Mouse (Mus musculus): Measurements from ENCODE around the gene Gins3. TPM values are rescaled to one million over a fixed set of nuclear protein-coding genes. Genes with fewer than 3 reads are reported as not detected.
"Not testable (repeated sequence)": the region's sequence is repeated elsewhere in the genome, so short reads cannot be mapped to it uniquely, and the experiment has no call there.

Gene Gins3
- total RNA-seq, 2 experiments from 2014 or later = 1.2 to 10.5 TPM

DNA sequence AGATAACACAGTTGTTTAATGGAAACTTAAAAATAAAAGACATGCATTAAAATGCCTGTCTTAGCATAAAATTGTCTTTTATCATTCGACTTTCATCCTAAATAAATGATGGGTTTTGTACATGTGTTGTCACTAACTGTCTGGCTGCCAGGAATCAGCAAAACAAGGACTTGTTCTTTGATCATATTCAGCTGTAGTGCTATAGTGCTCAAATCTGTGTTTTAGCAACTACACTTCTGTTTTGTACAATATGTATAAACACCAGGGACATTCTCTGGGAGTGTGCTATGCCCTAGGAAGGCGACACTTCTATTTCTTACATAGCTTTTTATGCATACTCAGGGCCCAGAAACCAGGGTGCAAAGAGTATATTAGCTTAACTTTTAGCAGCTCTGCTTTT is 11.7 kb downstream of the Gins3 start:
- no peak for ATAC-seq (replicated peaks; ENCODE audit: low FRiP score, poor library complexity, severe bottlenecking)

DNA sequence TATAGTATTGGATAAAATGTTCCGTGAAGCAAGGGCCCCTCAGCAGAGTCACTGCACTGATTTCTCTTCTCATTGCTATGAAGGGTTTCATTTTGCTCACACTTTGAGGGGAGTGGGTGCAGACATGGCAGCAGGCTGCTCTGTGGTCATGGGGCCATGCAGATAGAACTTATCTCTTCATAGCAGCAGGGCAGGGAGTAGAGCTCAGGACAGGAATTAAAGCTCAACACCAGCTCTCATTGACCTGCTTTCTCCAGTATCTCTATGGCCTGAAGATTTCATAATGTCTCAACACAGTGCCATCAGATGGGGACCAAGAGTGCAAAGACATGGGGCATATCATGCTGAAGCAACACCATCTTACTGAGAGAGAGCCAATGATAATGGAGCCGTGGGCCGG is 15.0 kb downstream of the Gins3 start:
- ATAC-seq (replicated peaks; ENCODE audit: low FRiP score, poor library complexity, severe bottlenecking) = no peak

DNA sequence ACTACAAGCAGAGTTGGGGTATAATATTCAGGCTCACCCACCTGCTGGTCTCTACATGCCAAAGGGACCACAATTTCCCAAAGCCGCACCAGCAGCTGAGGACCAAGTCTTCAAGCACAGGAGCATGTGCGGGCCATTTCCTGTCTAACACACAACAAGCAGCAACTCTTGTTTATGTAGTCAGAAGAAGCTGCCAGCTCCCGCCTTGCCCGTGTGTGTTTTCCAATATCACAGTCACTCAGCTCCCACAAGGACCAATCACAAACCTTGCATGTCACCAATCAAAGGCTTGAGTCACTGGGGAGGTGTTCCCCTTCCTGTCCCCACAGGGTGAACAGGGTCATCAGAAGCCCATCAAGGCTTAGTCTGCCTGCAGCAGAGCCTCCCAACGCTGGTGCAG is 20.1 kb downstream of the Gins3 start:
- no peak for ATAC-seq (replicated peaks; ENCODE audit: low FRiP score, poor library complexity, severe bottlenecking)

DNA sequence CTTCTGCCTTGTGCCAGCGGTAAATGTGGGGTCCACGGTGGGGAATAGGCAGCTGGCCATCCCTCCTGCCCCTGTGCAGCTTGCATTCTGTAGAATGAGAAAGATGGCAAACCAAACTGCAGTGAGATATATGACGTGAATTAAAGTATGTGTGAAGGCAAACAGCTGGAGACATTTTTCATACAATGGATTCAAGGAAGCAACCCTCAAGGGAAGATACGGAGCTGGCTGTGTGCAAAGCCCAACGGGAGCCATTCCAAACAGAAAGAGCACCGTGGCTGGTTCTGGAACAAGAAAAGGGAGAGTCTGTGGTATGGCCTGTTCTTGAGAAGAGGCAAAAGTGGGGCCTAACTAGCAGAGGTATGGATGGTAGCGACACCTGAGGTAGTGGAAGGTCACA is 22.6 kb downstream of the Gins3 start:
- ATAC-seq (replicated peaks; ENCODE audit: low FRiP score, poor library complexity, severe bottlenecking) = no peak

DNA sequence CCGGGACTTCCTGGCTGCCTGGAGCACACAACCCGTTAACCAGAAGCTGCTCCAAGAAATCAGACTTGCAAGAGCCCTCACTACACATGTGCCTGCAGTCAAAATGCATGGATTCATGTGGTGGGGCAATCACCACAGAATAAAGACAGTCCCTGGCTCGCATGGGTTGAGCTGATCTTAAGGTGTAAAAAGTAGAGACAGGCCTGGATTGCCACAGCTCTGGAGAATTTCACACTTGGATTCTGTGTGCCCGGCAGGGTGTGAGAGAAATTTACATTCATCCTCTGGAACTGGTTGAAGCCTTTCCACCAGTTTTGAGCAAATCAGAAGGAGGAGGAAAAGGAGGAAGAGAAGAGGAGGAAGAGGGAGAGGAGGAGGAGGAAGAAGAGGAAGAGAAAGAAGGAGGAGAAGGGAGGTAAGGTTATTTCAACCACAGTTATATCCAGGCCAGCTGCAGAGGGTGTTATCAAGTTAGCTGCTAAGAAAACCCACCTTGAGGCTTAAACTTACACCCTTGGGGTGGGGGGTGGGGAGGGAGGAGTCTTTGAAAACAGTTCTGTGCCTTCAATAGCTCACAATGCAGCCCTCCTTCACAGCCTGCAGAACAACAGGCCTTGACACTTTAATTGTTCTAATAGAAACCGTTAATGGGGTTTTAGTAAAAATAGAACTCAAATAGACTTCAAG is 23.2 kb downstream of the Gins3 start:
- ATAC-seq (replicated peaks; ENCODE audit: low FRiP score, poor library complexity, severe bottlenecking) = no peak

DNA sequence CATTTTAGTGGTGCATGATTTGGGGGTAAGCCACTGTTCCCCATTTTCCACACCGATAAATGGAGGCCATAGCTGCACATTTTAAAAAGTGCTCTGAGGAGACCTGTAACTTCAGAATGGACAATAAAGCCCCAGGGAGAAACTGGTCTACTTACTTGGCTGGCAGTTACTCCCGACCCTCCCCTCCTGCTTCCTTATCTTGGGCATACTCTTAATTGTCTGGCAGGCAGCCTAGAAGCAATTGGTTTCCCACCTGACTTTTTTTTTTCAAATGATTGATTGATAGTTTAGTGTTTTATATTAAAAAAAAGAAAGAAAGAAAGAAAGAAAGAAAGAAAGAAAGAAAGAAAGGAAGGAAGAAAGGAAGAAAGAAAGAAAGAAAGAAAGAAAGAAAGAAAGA is 24.3 kb downstream of the Gins3 start:
- no peak for ATAC-seq (replicated peaks; ENCODE audit: low FRiP score, poor library complexity, severe bottlenecking)

DNA sequence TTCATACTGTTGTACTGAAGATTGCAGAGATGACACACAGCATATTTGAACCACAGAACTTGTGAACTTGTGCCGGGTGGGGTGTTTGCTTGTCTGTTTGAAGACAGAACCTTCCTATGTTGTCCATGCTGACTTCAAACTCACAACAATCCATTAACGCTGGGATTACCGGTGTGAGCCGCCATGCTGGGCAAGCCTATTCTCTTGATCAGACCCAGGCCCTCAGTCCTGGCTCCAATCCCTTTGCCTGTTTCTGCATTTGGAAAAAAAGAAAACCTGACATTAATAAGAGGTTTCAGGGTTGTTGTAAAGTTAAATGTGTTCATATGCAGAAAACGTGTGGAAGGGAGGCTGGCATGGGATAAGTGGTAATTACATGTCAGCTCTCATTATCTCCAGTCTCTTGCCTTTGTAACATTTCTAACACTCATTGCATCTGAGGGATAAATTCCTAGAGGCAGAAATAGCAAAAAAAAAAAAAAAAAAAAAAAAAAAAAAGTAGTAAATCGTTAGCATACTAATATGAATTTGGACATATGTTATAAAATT is 27.2 kb downstream of the Gins3 start:
- ATAC-seq (replicated peaks; ENCODE audit: low FRiP score, poor library complexity, severe bottlenecking) = no peak

DNA sequence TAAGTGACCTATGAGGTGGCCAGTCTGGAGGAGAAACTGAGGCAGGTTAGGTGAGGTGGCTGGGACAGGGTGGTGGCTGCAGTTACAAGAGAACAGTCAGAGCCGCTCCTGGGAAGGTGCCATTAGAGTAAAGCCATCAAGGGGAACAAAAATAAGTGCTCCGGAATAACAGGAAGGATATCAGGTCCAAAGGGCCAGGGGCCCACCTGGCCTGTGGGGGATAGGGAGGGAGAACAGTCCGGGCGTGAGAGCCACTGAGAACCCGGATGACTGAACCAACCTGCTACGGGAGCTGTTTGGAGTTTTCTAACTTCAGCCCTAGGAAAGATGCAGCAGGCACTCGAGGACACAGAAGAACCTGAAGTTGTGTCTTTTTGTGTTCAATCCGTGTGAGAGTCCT is 27.8 kb downstream of the Gins3 start:
- ATAC-seq (replicated peaks; ENCODE audit: low FRiP score, poor library complexity, severe bottlenecking) = no peak

DNA sequence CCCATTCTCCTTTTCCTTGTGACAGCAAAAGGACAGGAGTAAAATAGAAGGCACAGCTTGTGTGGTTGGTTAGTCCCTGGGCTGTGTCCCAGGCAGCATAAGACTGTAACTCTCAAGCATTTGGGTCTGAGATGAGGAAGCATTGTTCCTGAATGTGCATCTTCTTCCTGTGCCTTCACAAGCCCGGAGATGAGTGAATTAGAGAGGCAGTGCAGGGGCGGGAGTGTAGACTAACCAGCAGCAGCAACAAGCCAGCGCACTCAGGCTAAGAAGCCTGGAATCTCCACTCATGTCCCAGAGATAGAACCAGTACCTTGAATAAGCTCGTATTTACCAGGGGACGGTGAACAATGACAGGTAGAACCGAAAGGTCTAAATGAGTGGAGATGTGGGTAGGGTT is 28.3 kb downstream of the Gins3 start:
- no peak for ATAC-seq (replicated peaks; ENCODE audit: low FRiP score, poor library complexity, severe bottlenecking)

DNA sequence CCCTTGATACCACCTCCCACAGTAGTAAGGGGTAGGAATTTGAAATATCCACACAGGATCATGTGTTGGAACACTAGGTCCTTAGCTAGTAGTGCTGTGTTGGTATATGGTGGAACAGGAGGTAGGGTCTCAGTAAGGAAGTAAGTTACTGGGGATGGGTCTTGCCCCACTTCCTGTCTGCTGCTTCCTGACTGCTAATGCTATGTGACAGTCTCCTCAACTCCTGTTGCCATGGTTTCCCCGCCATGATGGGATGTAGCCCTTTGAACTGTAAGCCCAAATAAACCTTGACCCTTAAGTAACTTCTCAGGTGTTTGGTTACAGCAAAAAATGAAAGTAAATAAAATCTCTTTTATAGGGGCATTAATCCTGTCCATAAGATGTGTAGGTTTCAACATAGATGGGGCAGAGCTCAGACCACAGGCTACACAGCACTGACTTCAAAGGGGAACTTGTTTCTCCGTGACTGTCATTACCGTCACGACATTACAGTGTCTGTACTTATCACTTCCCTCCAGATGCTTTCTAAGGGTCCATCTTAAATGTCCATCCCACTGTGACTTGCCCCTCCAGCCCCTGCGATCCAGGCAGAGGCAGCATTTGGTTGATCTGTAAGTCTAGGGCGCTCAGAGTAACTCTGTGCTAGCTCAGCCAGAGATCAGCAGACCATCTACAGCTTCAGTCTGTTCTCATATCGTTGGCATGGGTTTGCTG is 29.8 kb downstream of the Gins3 start:
- no peak for ATAC-seq (replicated peaks; ENCODE audit: low FRiP score, poor library complexity, severe bottlenecking)

DNA sequence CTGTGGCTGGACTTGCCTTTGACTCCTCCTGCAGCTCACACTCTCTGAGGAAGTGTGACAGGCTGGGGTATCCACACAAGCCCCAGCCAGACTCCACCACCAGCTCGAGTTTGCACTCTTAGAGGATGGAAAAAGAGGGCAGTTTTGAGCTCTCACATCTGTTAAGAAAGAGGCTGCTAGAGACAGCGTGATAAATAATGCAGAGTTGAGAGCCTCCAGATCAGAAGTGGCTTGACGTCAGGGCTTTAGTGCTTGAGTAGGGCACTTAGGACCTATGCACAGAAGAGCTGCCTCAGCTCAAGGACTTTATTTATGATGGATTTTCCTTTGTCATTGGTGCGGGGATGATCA is 30.3 kb downstream of the Gins3 start:
- no peak for ATAC-seq (replicated peaks; ENCODE audit: low FRiP score, poor library complexity, severe bottlenecking)

DNA sequence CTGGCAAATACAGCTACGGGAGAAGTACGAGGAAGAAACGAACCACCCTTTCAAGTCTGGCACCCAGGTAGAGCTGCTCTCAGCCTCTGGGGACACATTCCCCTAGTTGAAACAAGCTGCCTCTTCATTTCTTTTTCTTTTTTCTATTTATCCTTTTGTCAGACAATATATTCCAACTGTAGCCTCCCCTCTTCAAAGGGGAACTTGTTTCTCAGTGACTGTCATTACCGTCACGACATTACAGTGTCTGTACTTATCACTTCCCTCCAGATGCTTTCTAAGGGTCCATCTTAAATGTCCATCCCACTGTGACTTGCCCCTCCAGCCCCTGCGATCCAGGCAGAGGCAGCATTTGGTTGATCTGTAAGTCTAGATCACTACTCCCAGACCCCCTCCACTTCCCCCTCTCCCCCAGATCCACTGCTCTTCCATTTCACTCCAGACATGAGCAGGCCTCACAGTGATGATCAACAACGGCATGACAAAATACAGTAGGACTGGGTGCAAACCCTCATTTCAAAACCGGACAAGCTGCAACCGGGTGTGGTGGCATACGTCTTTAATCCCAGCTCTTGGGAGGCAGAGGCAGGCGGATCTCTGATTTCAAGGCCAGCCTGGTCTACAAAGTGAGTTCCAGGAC is 32.7 kb downstream of the Gins3 start:
- not testable (repeated sequence) for ATAC-seq (replicated peaks; ENCODE audit: low FRiP score, poor library complexity, severe bottlenecking)

DNA sequence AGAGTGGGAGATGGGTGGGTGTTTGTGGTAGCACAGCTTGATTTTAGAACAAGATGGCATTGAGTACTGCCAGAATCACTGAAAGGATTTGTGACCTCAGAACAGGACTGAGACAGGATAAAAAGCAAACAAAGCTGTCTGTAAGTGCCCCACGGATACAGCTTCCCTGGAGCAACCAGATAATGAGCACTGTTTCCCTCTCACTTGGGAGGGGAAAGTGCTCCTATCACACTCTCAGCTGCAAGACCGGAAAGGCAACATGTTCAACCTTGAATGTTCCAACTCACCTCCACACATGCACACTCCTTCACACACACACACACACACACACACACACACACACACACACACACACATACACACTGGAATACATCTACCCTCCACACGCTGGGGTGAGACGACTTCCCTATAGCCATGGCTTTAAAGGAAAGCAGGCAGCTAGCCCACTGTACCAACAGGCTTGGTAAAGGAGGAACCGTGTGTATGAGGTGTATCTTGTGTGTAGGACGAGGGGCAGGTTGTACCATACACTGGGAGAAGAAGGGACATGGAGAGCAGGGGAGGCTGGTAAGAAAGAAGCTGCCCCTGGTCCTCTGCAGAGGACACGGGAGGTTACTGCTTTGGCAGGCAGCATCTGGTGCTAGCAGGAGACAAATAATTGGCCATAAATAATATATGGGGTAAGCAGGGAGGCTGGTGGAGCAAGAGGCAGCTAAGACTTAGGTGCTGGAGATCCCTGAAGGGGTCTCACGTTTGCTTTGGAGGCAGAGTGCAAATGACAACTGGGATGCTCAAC is 35.1 kb downstream of the Gins3 start:
- no peak for ATAC-seq (replicated peaks; ENCODE audit: low FRiP score, poor library complexity, severe bottlenecking)

DNA sequence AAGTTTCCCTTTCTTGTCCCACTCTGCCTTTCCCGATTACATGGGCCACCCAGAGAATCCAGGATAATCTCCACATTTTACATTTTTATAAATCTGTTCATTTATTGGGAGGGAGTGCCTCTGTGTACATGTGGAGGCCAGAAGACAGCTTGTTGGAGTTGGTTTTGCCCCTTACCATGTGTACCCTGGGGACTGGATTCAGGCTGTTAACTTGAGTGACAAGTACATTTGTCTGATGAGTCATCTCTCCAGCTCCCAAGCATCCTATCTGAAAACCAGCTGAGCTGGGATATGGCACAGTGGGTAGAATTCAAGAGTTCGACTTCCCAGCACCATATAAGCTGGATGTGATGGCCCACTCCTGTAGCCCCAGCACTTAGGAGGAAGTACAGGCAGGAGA is 36.7 kb downstream of the Gins3 start:
- no peak for ATAC-seq (replicated peaks; ENCODE audit: low FRiP score, poor library complexity, severe bottlenecking)

DNA sequence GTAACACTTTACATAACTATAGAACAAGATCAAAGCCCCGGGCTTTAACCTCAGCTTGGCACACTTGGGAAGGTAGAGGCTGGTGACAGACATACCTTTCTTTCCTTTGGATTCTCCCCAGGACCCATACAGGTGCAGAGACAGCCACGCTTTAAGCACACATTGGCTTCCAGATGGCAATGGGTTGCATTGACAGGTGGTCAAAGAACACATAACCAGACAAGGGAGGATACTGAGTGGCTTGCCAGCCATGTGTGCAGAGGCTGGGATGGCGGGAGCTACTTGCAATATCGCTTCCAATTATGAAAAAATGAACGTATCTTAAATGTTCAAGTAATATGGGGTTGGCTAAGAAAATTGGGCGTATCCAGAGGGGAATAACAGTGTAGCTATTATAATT is 38.6 kb downstream of the Gins3 start:
- ATAC-seq (replicated peaks; ENCODE audit: low FRiP score, poor library complexity, severe bottlenecking) = no peak

DNA sequence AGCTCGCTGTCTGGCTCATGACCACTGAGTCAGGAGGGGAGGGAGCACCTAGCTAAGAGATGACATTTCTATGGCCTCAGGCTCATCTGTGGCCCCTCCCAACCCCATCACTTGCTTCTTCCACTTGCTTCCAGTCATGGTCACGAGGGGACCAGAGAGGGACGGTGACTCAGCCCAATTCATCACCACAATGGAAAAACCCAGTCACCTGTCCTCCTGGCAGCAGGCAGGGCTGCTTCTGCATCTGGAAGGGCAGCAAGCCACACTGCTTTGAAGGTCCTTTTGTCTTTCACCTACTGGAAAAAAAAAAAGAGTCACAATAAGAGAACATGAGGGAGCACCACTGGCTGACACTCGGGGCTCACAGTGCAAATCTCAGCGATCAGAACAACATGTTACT is 39.6 kb downstream of the Gins3 start:
- ATAC-seq (replicated peaks; ENCODE audit: low FRiP score, poor library complexity, severe bottlenecking) = no peak

DNA sequence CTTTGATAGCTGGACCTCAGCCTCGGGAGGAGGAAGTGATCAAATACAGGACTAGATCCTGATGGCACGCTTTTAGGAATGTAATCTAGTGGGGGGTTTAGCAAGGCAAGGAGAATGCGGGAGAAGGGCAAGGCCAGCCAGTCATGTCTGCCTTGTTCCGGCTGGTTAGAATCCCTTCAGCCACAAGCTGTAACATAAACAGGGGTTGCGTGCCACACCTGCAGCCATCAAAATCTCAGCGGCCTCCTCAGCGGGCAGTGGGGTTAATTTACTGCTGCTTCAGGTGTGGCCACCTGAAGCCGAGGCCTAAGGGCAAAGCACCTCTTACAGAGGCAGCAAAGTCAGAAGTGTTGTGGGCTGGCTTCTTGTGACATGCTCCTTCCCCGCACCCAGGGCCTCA is 43.4 kb downstream of the Gins3 start, which contains the start of gene Ndrg4:
Gene Ndrg4, plus strand, starts transcription at position 350 of the 400 bp plus-strand sequence.
- ATAC-seq (replicated peaks; ENCODE audit: low FRiP score, poor library complexity, severe bottlenecking) = no peak

DNA sequence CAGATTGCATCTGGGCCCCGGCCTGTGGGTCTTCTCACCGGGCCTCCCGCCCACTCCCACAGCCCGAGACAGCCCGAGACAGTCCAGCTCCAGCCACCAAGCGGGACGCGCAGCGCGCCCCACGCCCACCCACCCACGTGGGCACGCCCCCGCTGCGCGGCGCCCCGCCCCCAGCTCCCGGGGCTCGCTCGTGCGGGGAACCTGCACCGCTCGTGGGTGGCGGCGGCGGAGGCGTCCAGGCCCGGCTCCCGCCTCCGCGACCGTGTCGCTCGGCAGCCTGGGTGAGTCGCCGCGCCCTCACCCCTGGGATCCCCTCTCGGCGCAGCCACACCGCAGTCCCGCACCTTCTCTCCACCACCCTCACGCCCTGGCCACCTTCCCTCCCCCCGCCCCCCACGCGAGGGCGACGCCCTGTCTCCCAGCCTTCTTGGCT is 44.4 kb downstream of the Gins3 start:
- ATAC-seq (replicated peaks; ENCODE audit: low FRiP score, poor library complexity, severe bottlenecking) = no peak

DNA sequence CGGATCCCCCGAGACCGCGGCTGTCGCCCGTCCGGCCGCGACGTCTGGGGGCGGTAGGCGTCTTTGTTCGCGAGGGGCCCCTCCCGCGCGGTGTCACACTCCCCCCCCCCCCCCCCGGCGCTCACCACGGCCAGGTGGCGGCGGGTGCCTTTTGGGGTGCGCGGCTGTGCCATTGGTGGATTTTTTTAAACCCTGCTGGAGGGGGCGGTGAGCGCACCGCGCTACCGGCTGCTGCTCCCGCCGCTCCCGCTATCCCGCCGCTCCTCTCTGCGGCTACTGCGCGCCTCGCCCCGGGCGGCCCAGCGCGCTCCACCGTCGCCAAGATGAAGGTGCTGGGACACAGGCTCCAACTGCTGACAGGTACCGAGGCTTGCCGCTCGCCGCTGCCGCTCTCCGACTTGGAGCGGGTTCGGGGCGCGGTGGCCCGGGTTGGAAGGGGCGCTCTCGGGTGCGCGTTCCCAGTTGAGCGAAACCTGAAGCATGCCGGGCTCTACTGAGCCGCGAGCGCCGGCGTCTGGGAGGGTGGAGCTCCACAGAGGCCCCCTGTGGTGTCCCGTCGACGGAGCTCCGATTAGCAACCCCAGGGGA is 44.9 kb downstream of the Gins3 start:
- ATAC-seq (replicated peaks; ENCODE audit: low FRiP score, poor library complexity, severe bottlenecking) = no peak
